Mouse (Mus musculus): ENCODE measurements around the gene Cacng7. TPM values are rescaled to one million over a fixed set of nuclear protein-coding genes. Genes with fewer than 3 reads are reported as not detected.

The Cacng7 gene
- 0.04 TPM in 1 of 2 replicates, not detected in the other for total RNA-seq (2012; rRNA removed)
- under 1 TPM in 1 of 2 experiments, not detected in 1; 0.11 TPM for polyA plus RNA-seq (2012; ENCODE audit: insufficient read depth in 1 of 2, insufficient read length in 2 of 2, low read depth in 1 of 2, low replicate concordance in 2 of 2, missing spikeins in 1 of 2)

GRCm38 (mm10) chr7:3332619-3333521, at the start of gene Cacng7:
Cacng7 (plus strand) TSS chr7:3332955.
- no peak within 1 kb of the TSS for H3K4me3 ChIP-seq (ENCODE audit: control insufficient read depth in 1 of 2, insufficient read depth in 1 of 2, low read depth in 2 of 2, low read length in 2 of 2)
- H3K79me2 ChIP-seq (ENCODE audit: control insufficient read depth, insufficient read depth, low read length, poor library complexity), result no peaks in the 10 kb centered on the region
- no peak within 1 kb of the TSS for H3K9ac ChIP-seq (ENCODE audit: control insufficient read depth, low read depth, low read length, poor library complexity, severe bottlenecking)
- TF ChIP-seq MYC (IDR thresholded peaks at IDR 0.05; ENCODE audit: low read depth, low read length) (no peak), GATA1 (IDR thresholded peaks at IDR 0.05; ENCODE audit: low read depth, low read length) (no peak), TCF12 (IDR thresholded peaks at IDR 0.05; ENCODE audit: low read depth, low read length) (no peak), ZMIZ1 (IDR thresholded peaks at IDR 0.05; ENCODE audit: low read depth, low read length) (no peak), SIN3A (IDR thresholded peaks at IDR 0.05; ENCODE audit: low read length) (no peak), BHLHE40 (IDR thresholded peaks at IDR 0.05; ENCODE audit: borderline replicate concordance, low read depth, low read length) (no peak), CHD2 (IDR thresholded peaks at IDR 0.05; ENCODE audit: low read length) (no peak), JUND (IDR thresholded peaks at IDR 0.05; ENCODE audit: low read depth, low read length) (no peak), POLR2AphosphoS5 (IDR thresholded peaks at IDR 0.05; ENCODE audit: borderline replicate concordance, low read depth, low read length) (no peak), HCFC1 (IDR thresholded peaks at IDR 0.05; ENCODE audit: low read depth, low read length) (no peak), MAFK (IDR thresholded peaks at IDR 0.05; ENCODE audit: borderline replicate concordance, low read depth, low read length) (no peak), EP300 (IDR thresholded peaks at IDR 0.05; ENCODE audit: low read depth in 1 of 2, low read length in 2 of 2) (no peak), ETS1 (IDR thresholded peaks at IDR 0.05; ENCODE audit: low read depth, low read length) (no peak), KAT2A (conservative IDR thresholded peaks at IDR 0.05; ENCODE audit: low read depth, low read length) (no peak), ZKSCAN1 (IDR thresholded peaks at IDR 0.05; ENCODE audit: low read depth, low read length) (no peak), MAX (IDR thresholded peaks at IDR 0.05; ENCODE audit: low read length) (no peak), NELFE (IDR thresholded peaks at IDR 0.05; ENCODE audit: low read depth, low read length) (no peak), CTCF (IDR thresholded peaks at IDR 0.05 in 2 of 3, conservative IDR thresholded peaks at IDR 0.05 in 1 of 3; ENCODE audit: control insufficient read depth in 1 of 3, insufficient read depth in 1 of 3, low read depth in 2 of 3, low read length in 3 of 3, poor library complexity in 1 of 3, severe bottlenecking in 1 of 3) (no peak), MAZ (IDR thresholded peaks at IDR 0.05; ENCODE audit: low read depth, low read length) (no peak)
- H3K27ac ChIP-seq (ENCODE audit: control insufficient read depth, low read depth, low read length), result no peak within 1 kb of the TSS
- H3K9me3 ChIP-seq (replicated peaks; ENCODE audit: insufficient read depth, low read length), result no peaks in the 10 kb centered on the region
- no peaks in the 10 kb centered on the region for H3K36me3 ChIP-seq (ENCODE audit: control insufficient read depth in 1 of 2, insufficient read depth in 2 of 2, low read length in 2 of 2)
- DNase-seq (ENCODE audit: low read depth, low spot score), result no peak
- H3K4me1 ChIP-seq (ENCODE audit: control insufficient read depth in 1 of 2, insufficient read depth in 2 of 2, low read length in 2 of 2), result no peaks in the 10 kb centered on the region
- H3K27me3 ChIP-seq (ENCODE audit: control insufficient read depth in 1 of 2, insufficient read depth in 2 of 2, low read length in 2 of 2), result peaks cover 0 to 1% of the 10 kb centered on the region in 2 experiments; a peak in 2 of 4 replicates

Measured in MEL (cell line).